Mouse (Mus musculus) midbrain, postnatal 0 days (tissue): ENCODE data around the gene Cotl1. TPM values are rescaled to one million over a fixed set of nuclear protein-coding genes. Genes with fewer than 3 reads are reported as not detected.

Experiments used
- ATAC-seq: fragments of 200-750 bp; cut with Nextera tagmentation; 2 replicates; pipeline ENCODE4 v1.8.0; 2017; ENCODE audit warnings: moderate number of reproducible peaks, mild to moderate bottlenecking, moderate TSS enrichment, moderate library complexity; ENCODE audit not compliant: low FRiP score
- DNase-seq: peaks from one replicate; pipeline ENCODE4 v3.0.0-alpha.2; 2015; ENCODE audit warnings: low spot score
- H3K27ac ChIP-seq: fragments of 300-500 bp; sonication (generic); 2 replicates; pipeline ENCODE4 v1.5.1; 2014; ENCODE audit warnings: low read depth, mild to moderate bottlenecking, low read length, mixed read lengths
- H3K27me3 ChIP-seq: fragments of 300-500 bp; sonication (generic); 2 replicates; pipeline ENCODE4 v1.6.1; 2014; ENCODE audit warnings: low read length, control low read depth, mixed read lengths; ENCODE audit not compliant: insufficient read depth
- H3K36me3 ChIP-seq: fragments of 300-500 bp; sonication (generic); 2 replicates; pipeline ENCODE4 v1.6.1; 2014; ENCODE audit warnings: low read length, control low read depth, mixed read lengths; ENCODE audit not compliant: insufficient read depth
- H3K4me1 ChIP-seq: fragments of 300-500 bp; sonication (generic); 2 replicates; pipeline ENCODE4 v1.6.1; 2014; ENCODE audit warnings: mild to moderate bottlenecking, control low read depth, antibody characterized with exemption, low read length, mixed read lengths; ENCODE audit not compliant: insufficient read depth
- H3K4me2 ChIP-seq: fragments of 300-500 bp; sonication (generic); 2 replicates; pipeline ENCODE4 v1.6.1; 2014; ENCODE audit warnings: low read depth, mild to moderate bottlenecking, low read length, mixed read lengths; ENCODE audit not compliant: poor library complexity, severe bottlenecking
- H3K4me3 ChIP-seq: fragments of 300-500 bp; sonication (generic); 2 replicates; pipeline ENCODE4 v1.5.1; 2014; ENCODE audit warnings: low read depth, mild to moderate bottlenecking, low read length, moderate library complexity
- H3K9ac ChIP-seq: fragments of 300-500 bp; sonication (generic); replicated peaks from 2 replicates; pipeline ENCODE4 v1.6.1; 2014; ENCODE audit warnings: mild to moderate bottlenecking, low read length, moderate library complexity, mixed read lengths; ENCODE audit not compliant: poor library complexity, severe bottlenecking
- H3K9me3 ChIP-seq: fragments of 300-500 bp; sonication (generic); 2 replicates; pipeline ENCODE4 v1.6.1; 2016; ENCODE audit warnings: low read length, control low read depth
- CTCF ChIP-seq: IDR thresholded peaks from 2 replicates; pipeline ENCODE4 v1.5.1; 2016; ENCODE audit warnings: antibody characterized with exemption, mild to moderate bottlenecking
- WGBS: fragments of 180-500 bp; shearing (Covaris S2); extraction: QIAGEN DNeasy Blood & Tissue Kit; methylation state at CpG from one replicate; pipeline ENCODE4 v1.1.7; 2014; 5-methylcytosine and 5-hydroxymethylcytosine counted together
- polyA plus RNA-seq: library from polyadenylated mRNA; unstranded; fragments of >200 nt; fragmentation: Nextera tagmentation; extraction: Ambion mirVana; gene quantifications from 2 replicates; pipeline ENCODE4 v1.2.1, GENCODE M21; 2015
- total RNA-seq: library from RNA; depleted of rRNA; stranded (reverse); fragments of >200 nt; gene quantifications from 2 replicates; pipeline ENCODE4 v1.2.3, GENCODE M21; 2014

Gene Cotl1
- total and polyA plus RNA-seq, 2 experiments from 2014 or later = 112 to 223 TPM

GRCm38 (mm10) chr8:119806422-119807263 is 33.7 kb downstream of the Cotl1 start:
- Histone ChIP-seq H3K36me3 (peaks cover 11% of the 10 kb centered on the region; the same call in 1 of the 2 replicates), H3K9ac (no peak overlapping the region), H3K27me3 (no peaks in the 10 kb centered on the region), H3K9me3 (no peaks in the 10 kb centered on the region), H3K27ac (peak overlapping the region; percentile 26; the same call in 1 of the 2 replicates), H3K4me3 (no peak overlapping the region), H3K4me2 (no peak overlapping the region), H3K4me1 (peaks cover 4% of the 10 kb centered on the region; the same call in 1 of the 2 replicates)
- peak; percentile 24; the same call in 1 of the 2 replicates for ATAC-seq
- WGBS = 49% methylated on average over 14 of the region's 14 CpGs
- DNase-seq = peak; percentile 81
- TF ChIP-seq CTCF = peak; percentile 15; the same call in 1 of the 2 replicates

GRCm38 (mm10) chr8:119805275-119805674 is 35.1 kb downstream of the Cotl1 start:
- DNase-seq (no peak), ATAC-seq (no peak)
- no peak overlapping the region for H3K9ac ChIP-seq
- TF ChIP-seq CTCF = no peak
- peaks cover 14% of the 10 kb centered on the region for H3K4me1 ChIP-seq
- H3K27me3 ChIP-seq = no peaks in the 10 kb centered on the region
- no peak overlapping the region for H3K4me2 ChIP-seq
- peaks cover 11% of the 10 kb centered on the region; the same call in 1 of the 2 replicates for H3K36me3 ChIP-seq
- no peak overlapping the region for H3K4me3 ChIP-seq
- whole genome bisulfite sequencing = 66% methylated on average over 8 of the region's 8 CpGs
- no peak overlapping the region for H3K27ac ChIP-seq
- H3K9me3 ChIP-seq = no peaks in the 10 kb centered on the region

GRCm38 (mm10) chr8:119802592-119802991 is 37.8 kb downstream of the Cotl1 start:
- no peaks in the 10 kb centered on the region for H3K9me3 ChIP-seq
- no peaks in the 10 kb centered on the region for H3K27me3 ChIP-seq
- no peak overlapping the region for H3K9ac ChIP-seq
- H3K4me1 ChIP-seq = peaks cover 24% of the 10 kb centered on the region
- TF ChIP-seq CTCF = peak; percentile 57
- no peak overlapping the region for H3K4me3 ChIP-seq
- no peak overlapping the region for H3K27ac ChIP-seq
- H3K4me2 ChIP-seq = no peak overlapping the region
- DNase-seq = no peak
- WGBS = 100% methylated on average over 1 of the region's 1 CpGs
- H3K36me3 ChIP-seq = peaks cover 4% of the 10 kb centered on the region; the same call in 1 of the 2 replicates
- ATAC-seq = no peak

- peak overlapping the region; percentile 62 for H3K27ac ChIP-seq
- DNase-seq = peak; percentile 74
Measured at GRCm38 (mm10) chr8:119801168-119801567, 39.2 kb downstream of the Cotl1 start.

GRCm38 (mm10) chr8:119798965-119799264 is 41.4 kb downstream of the Cotl1 start:
- Histone ChIP-seq H3K27ac (peak overlapping the region; percentile 83), H3K4me2 (peak overlapping the region; percentile 37), H3K36me3 (no peaks in the 10 kb centered on the region), H3K4me1 (peaks cover 20% of the 10 kb centered on the region), H3K4me3 (no peak overlapping the region), H3K9ac (peak overlapping the region; percentile 44; the same call in 1 of the 2 replicates), H3K9me3 (no peaks in the 10 kb centered on the region), H3K27me3 (no peaks in the 10 kb centered on the region)
- no peak for DNase-seq
- no peak for TF ChIP-seq CTCF
- WGBS = 48% methylated on average over 2 of the region's 2 CpGs
- ATAC-seq = no peak

More at GRCm38 (mm10) chr8:119801168-119801567, 39.2 kb downstream of the Cotl1 start:
- no peaks in the 10 kb centered on the region for H3K36me3 ChIP-seq
- no peak overlapping the region for H3K4me3 ChIP-seq
- no peak overlapping the region for H3K9ac ChIP-seq
- no peak for ATAC-seq
- no peak overlapping the region for H3K4me2 ChIP-seq
- H3K9me3 ChIP-seq = no peaks in the 10 kb centered on the region
- H3K27me3 ChIP-seq = no peaks in the 10 kb centered on the region
- no peak for TF ChIP-seq CTCF
- H3K4me1 ChIP-seq = peaks cover 20% of the 10 kb centered on the region
- WGBS = 9% methylated on average over 4 of the region's 4 CpGs
